Mouse (Mus musculus) heart, embryonic 16.5 days (tissue): ENCODE data around the gene Cmtm7. TPM values are rescaled to one million over a fixed set of nuclear protein-coding genes. Genes with fewer than 3 reads are reported as not detected.

ENCODE experiments used
- ATAC-seq: fragments of 200-750 bp; cut with Nextera tagmentation; replicated peaks from 2 replicates; pipeline ENCODE4 v1.8.0; 2017; ENCODE audit warnings: moderate number of reproducible peaks; ENCODE audit not compliant: insufficient read depth, low FRiP score; ENCODE audit errors: extremely low read depth
- H3K27ac ChIP-seq: fragments of 300-500 bp; sonication (generic); 2 replicates; pipeline ENCODE4 v1.5.1; 2014; ENCODE audit warnings: mild to moderate bottlenecking, low read length, control low read depth, moderate library complexity
- H3K27me3 ChIP-seq: fragments of 300-500 bp; sonication (generic); 2 replicates; pipeline ENCODE4 v1.6.1; 2014; ENCODE audit warnings: low read length, mixed read lengths; ENCODE audit not compliant: control insufficient read depth, insufficient read depth
- H3K36me3 ChIP-seq: fragments of 300-500 bp; sonication (generic); 2 replicates; pipeline ENCODE4 v1.6.1; 2014; ENCODE audit not compliant: control insufficient read depth, insufficient read depth
- H3K4me1 ChIP-seq: fragments of 300-500 bp; sonication (generic); 2 replicates; pipeline ENCODE4 v1.6.1; 2014; ENCODE audit warnings: low read length, mixed read lengths; ENCODE audit not compliant: control insufficient read depth, insufficient read depth
- H3K4me2 ChIP-seq: fragments of 300-500 bp; sonication (generic); 2 replicates; pipeline ENCODE4 v1.6.1; 2014; ENCODE audit warnings: low read depth, mild to moderate bottlenecking, control low read depth, low read length
- H3K4me3 ChIP-seq: fragments of 300-500 bp; sonication (generic); 2 replicates; pipeline ENCODE4 v1.5.1; 2014; ENCODE audit warnings: mild to moderate bottlenecking, control low read depth, low read length
- H3K9ac ChIP-seq: fragments of 300-500 bp; sonication (generic); 2 replicates; pipeline ENCODE4 v1.6.1; 2014; ENCODE audit warnings: low read length, control low read depth
- H3K9me3 ChIP-seq: fragments of 300-500 bp; sonication (generic); replicated peaks from 2 replicates; pipeline ENCODE4 v1.6.1; 2016; ENCODE audit warnings: low read length; ENCODE audit not compliant: control insufficient read depth
- WGBS: fragments of 180-500 bp; shearing (Covaris S2); extraction: QIAGEN DNeasy Blood & Tissue Kit; methylation state at CpG from one replicate; pipeline ENCODE4 v1.1.7; 2014; 5-methylcytosine and 5-hydroxymethylcytosine counted together
- polyA plus RNA-seq: library from polyadenylated mRNA; unstranded; fragments of >200 nt; fragmentation: Nextera tagmentation; extraction: Ambion mirVana; gene quantifications from 2 replicates; pipeline ENCODE4 v1.2.1, GENCODE M21; 2015

The Cmtm7 gene
- polyA plus RNA-seq, 1 experiment from 2014 or later = 138 TPM

- H3K27me3 ChIP-seq = no peaks in the 10 kb centered on the region
- no peak overlapping the region for H3K9ac ChIP-seq
- no peak for ATAC-seq
- no peaks in the 10 kb centered on the region for H3K4me1 ChIP-seq
- no peaks in the 10 kb centered on the region for H3K9me3 ChIP-seq
- H3K27ac ChIP-seq = no peak overlapping the region
- 92% methylated on average over 7 of the region's 7 CpGs for WGBS
- no peak overlapping the region for H3K4me2 ChIP-seq
- no peaks in the 10 kb centered on the region for H3K36me3 ChIP-seq
- H3K4me3 ChIP-seq = no peak overlapping the region
These were observed 34.5 kb upstream of the Cmtm7 start for GRCm38 (mm10) chr9:114816121-114816520.

DNA sequence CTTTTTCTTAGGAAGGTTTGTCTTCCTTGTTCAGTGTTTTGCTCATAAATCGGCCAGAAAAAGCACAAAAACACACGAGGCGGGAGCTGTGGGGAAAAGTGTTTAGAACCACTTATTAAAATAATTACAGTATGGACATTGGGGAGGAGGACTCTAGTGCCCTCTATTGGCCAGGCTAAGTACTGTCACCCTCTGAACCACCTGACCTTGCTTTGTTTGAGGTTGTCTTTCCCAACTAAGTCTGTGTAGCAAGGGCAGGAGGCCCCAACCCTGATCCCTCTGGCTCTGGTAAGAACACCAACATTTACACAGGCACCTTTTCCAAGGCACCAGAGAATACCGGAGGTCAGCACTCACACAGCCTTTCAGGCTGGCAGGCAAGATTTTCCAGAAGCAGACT, 33.7 kb upstream of the Cmtm7 start:
- H3K9me3 ChIP-seq = no peaks in the 10 kb centered on the region
- H3K27ac ChIP-seq = no peak overlapping the region
- H3K4me3 ChIP-seq = no peak overlapping the region
- H3K4me1 ChIP-seq = no peaks in the 10 kb centered on the region
- H3K4me2 ChIP-seq = no peak overlapping the region
- no peaks in the 10 kb centered on the region for H3K27me3 ChIP-seq
- WGBS = 74% methylated on average over 4 of the region's 4 CpGs
- no peak overlapping the region for H3K9ac ChIP-seq
- no peak for ATAC-seq
- H3K36me3 ChIP-seq = no peaks in the 10 kb centered on the region

DNA sequence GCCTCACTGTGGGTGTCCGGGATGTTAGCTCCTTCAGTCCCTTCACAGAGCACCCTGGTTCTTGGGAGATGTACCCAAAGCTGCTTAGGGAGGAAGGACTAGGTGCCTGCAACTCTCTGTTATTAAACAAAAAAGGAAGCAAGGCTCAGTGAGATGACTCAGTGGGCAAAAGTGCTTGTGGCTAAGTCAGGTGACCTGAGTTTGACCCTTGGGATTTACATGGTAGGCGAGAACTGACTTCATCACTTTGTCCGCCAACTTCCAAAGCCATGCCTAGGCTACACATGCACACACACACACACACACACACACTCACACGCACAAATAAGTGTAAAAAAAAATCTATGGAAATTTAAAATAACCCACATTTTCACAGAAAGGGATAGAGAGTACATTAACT, 30.3 kb upstream of the Cmtm7 start:
- Histone ChIP-seq H3K36me3 (no peaks in the 10 kb centered on the region), H3K4me2 (no peak overlapping the region), H3K9me3 (no peaks in the 10 kb centered on the region), H3K27me3 (no peaks in the 10 kb centered on the region), H3K4me3 (no peak overlapping the region), H3K4me1 (peaks cover 7% of the 10 kb centered on the region), H3K27ac (no peak overlapping the region), H3K9ac (no peak overlapping the region)
- WGBS = 85% methylated on average over 4 of the region's 4 CpGs
- no peak for ATAC-seq

- WGBS = 64% methylated on average over 11 of the region's 11 CpGs
- Histone ChIP-seq H3K9ac (no peak overlapping the region), H3K36me3 (no peaks in the 10 kb centered on the region)
These were observed 29.2 kb upstream of the Cmtm7 start for GRCm38 (mm10) chr9:114810837-114811236.

DNA sequence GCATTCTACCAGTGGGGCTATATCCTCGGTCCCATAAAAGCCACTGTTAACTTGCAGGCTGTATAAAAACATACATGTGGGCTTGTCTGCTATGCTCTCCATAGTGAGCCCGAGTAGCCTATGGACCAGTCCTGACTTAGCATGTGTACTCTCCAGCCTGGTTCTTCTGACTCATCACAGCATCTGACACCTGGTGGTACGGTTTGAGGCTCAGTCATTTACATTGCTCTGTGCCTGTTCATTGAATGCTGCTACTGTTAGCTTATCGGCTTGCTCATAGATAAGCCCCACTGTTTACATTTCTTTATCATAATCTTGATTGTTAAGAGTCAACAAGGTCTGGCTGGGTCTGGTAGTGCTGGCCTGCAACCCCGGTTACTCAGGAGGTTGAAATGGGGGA, 27.0 kb upstream of the Cmtm7 start:
- 50% methylated on average over 5 of the region's 5 CpGs for WGBS
- no peak overlapping the region for H3K9ac ChIP-seq
- no peak for ATAC-seq
- no peaks in the 10 kb centered on the region for H3K36me3 ChIP-seq
- no peak overlapping the region for H3K27ac ChIP-seq
- H3K9me3 ChIP-seq = no peaks in the 10 kb centered on the region
- no peak overlapping the region for H3K4me2 ChIP-seq
- H3K27me3 ChIP-seq = no peaks in the 10 kb centered on the region
- H3K4me3 ChIP-seq = no peak overlapping the region
- peaks cover 15% of the 10 kb centered on the region for H3K4me1 ChIP-seq

More at GRCm38 (mm10) chr9:114810837-114811236, 29.2 kb upstream of the Cmtm7 start:
- Histone ChIP-seq H3K4me3 (no peak overlapping the region), H3K27ac (no peak overlapping the region), H3K4me2 (no peak overlapping the region), H3K9me3 (no peaks in the 10 kb centered on the region), H3K27me3 (no peaks in the 10 kb centered on the region), H3K4me1 (peaks cover 8% of the 10 kb centered on the region)
- ATAC-seq = no peak

- Histone ChIP-seq H3K9ac (no peak overlapping the region), H3K9me3 (no peaks in the 10 kb centered on the region), H3K27me3 (no peaks in the 10 kb centered on the region), H3K27ac (no peak overlapping the region), H3K4me1 (peaks cover 15% of the 10 kb centered on the region), H3K4me2 (no peak overlapping the region), H3K4me3 (no peak overlapping the region), H3K36me3 (no peaks in the 10 kb centered on the region)
- 50% methylated on average over 8 of the region's 8 CpGs for WGBS
- no peak for ATAC-seq
These were observed 25.6 kb upstream of the Cmtm7 start for GRCm38 (mm10) chr9:114807261-114807660.

- Histone ChIP-seq H3K36me3 (no peaks in the 10 kb centered on the region), H3K27me3 (no peaks in the 10 kb centered on the region), H3K4me3 (no peak overlapping the region), H3K4me1 (peaks cover 17% of the 10 kb centered on the region), H3K9me3 (no peaks in the 10 kb centered on the region), H3K27ac (peak overlapping the region; percentile 24), H3K4me2 (peak overlapping the region; percentile 54), H3K9ac (no peak overlapping the region)
- WGBS = 28% methylated on average over 19 of the region's 19 CpGs
- ATAC-seq = peak; percentile 75
These were observed 23.6 kb upstream of the Cmtm7 start for GRCm38 (mm10) chr9:114805151-114805671.

DNA sequence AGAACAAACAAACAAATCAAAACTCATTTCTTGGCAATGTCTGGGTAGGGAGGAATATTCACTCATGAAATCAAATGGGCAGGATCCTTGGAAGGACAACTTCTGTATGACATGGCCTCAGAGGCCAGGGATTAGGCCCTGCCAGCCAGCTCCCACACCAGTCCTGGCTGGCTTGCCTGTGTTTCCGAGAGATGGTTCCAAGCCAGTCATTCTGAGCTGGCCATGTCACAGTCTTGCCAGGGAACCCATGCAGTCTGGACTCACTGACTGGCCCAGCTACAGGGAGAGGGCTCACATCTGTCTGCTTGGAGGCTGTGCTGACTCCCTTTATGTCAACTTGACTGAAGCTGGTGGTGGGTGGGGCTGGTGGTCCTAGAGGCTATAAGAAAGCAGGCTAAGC, 20.5 kb upstream of the Cmtm7 start:
- Histone ChIP-seq H3K27ac (no peak overlapping the region), H3K4me2 (no peak overlapping the region), H3K4me1 (peaks cover 12% of the 10 kb centered on the region), H3K4me3 (no peak overlapping the region), H3K36me3 (no peaks in the 10 kb centered on the region), H3K9me3 (no peaks in the 10 kb centered on the region), H3K27me3 (no peaks in the 10 kb centered on the region), H3K9ac (no peak overlapping the region)
- no peak for ATAC-seq
- 86% methylated on average over 1 of the region's 1 CpGs for WGBS

DNA sequence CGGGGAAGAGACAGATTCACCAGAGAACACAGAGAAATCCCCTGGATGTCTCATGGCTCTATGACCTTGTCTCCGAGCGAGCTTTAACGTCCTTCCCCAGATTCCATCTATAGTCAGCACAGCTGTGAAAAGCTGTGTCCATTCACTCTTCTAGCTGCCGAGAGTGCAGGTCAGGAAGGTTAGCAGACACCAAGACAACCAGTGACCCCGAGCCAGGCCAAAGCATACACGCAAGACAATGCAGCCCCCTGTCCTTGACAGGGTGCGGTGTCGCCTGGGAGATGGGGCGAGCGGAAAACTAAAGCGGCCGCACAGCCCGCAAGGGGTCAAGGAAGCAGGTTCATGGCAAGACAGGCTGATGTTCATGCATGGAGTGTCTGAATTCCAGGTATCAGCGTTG, 19.6 kb upstream of the Cmtm7 start:
- H3K27ac ChIP-seq = no peak overlapping the region
- no peaks in the 10 kb centered on the region for H3K9me3 ChIP-seq
- H3K36me3 ChIP-seq = no peaks in the 10 kb centered on the region
- no peak overlapping the region for H3K4me2 ChIP-seq
- no peak overlapping the region for H3K9ac ChIP-seq
- no peak for ATAC-seq
- WGBS = 54% methylated on average over 15 of the region's 15 CpGs
- peaks cover 9% of the 10 kb centered on the region for H3K4me1 ChIP-seq
- H3K4me3 ChIP-seq = no peak overlapping the region
- H3K27me3 ChIP-seq = no peaks in the 10 kb centered on the region
